Mouse (Mus musculus): ENCODE results near the gene Rgn. TPM values are rescaled to one million over a fixed set of nuclear protein-coding genes. Genes with fewer than 3 reads are reported as not detected.

Gene Rgn
- total and polyA plus RNA-seq, 2 experiments from 2014 or later = 0.10 to 0.74 TPM

- ATAC-seq = no peak
- H3K4me1 ChIP-seq (ENCODE audit: insufficient read depth) = no peaks in the 10 kb centered on the region
- 41% methylated on average over 1 of the region's 1 CpGs for WGBS
- TF ChIP-seq CTCF (IDR thresholded peaks at IDR 0.05; ENCODE audit: low read depth) = no peak
- H3K9me3 ChIP-seq (ENCODE audit: low read length) = no peaks in the 10 kb centered on the region
- no peaks in the 10 kb centered on the region for H3K27me3 ChIP-seq (ENCODE audit: insufficient read depth, low read length)
- H3K36me3 ChIP-seq (ENCODE audit: insufficient read depth) = no peaks in the 10 kb centered on the region
- peak overlapping the region; percentile 58; the same call in 1 of the 2 replicates for H3K4me2 ChIP-seq (ENCODE audit: low read depth)
- no peak overlapping the region for H3K4me3 ChIP-seq (ENCODE audit: low read depth, low read length)
- H3K9ac ChIP-seq = no peak overlapping the region
- no peak overlapping the region for H3K27ac ChIP-seq (ENCODE audit: low read depth, low read length)
- no peak for DNase-seq
Measured at GRCm38 (mm10) chrX:20548880-20549440, 627 bp upstream of the Rgn start.

GRCm38 (mm10) chrX:20552199-20552598 is 2.6 kb downstream of the Rgn start:
- no peak for TF ChIP-seq CTCF (IDR thresholded peaks at IDR 0.05; ENCODE audit: low read depth)
- Histone ChIP-seq H3K36me3 (ENCODE audit: insufficient read depth) (no peaks in the 10 kb centered on the region), H3K27ac (ENCODE audit: low read depth, low read length) (no peak overlapping the region), H3K9ac (no peak overlapping the region), H3K4me2 (ENCODE audit: low read depth) (no peak overlapping the region), H3K27me3 (ENCODE audit: insufficient read depth, low read length) (no peaks in the 10 kb centered on the region), H3K4me3 (ENCODE audit: low read depth, low read length) (no peak overlapping the region), H3K4me1 (ENCODE audit: insufficient read depth) (no peaks in the 10 kb centered on the region), H3K9me3 (ENCODE audit: low read length) (no peaks in the 10 kb centered on the region)
- DNase-seq = no peak
- ATAC-seq = no peak
- WGBS = 77% methylated on average over 2 of the region's 2 CpGs

GRCm38 (mm10) chrX:20561846-20562245 is 12.3 kb downstream of the Rgn start:
- 45% methylated on average over 1 of the region's 1 CpGs for WGBS
- Histone ChIP-seq H3K36me3 (ENCODE audit: insufficient read depth) (no peaks in the 10 kb centered on the region), H3K4me1 (ENCODE audit: insufficient read depth) (no peaks in the 10 kb centered on the region), H3K27me3 (ENCODE audit: insufficient read depth, low read length) (no peaks in the 10 kb centered on the region), H3K27ac (ENCODE audit: low read depth, low read length) (no peak overlapping the region), H3K9ac (no peak overlapping the region), H3K4me3 (ENCODE audit: low read depth, low read length) (no peak overlapping the region), H3K4me2 (ENCODE audit: low read depth) (no peak overlapping the region), H3K9me3 (ENCODE audit: low read length) (no peaks in the 10 kb centered on the region)
- DNase-seq (no peak), ATAC-seq (no peak)
- TF ChIP-seq CTCF (IDR thresholded peaks at IDR 0.05; ENCODE audit: low read depth) = peak; percentile 50

- no peak for TF ChIP-seq CTCF (IDR thresholded peaks at IDR 0.05; ENCODE audit: low read depth)
- no peak overlapping the region for H3K4me2 ChIP-seq (ENCODE audit: low read depth)
- 68% methylated on average over 4 of the region's 4 CpGs for WGBS
- ATAC-seq (no peak), DNase-seq (no peak)
- no peak overlapping the region for H3K27ac ChIP-seq (ENCODE audit: low read depth, low read length)
- H3K9me3 ChIP-seq (ENCODE audit: low read length) = no peaks in the 10 kb centered on the region
- H3K27me3 ChIP-seq (ENCODE audit: insufficient read depth, low read length) = no peaks in the 10 kb centered on the region
- H3K36me3 ChIP-seq (ENCODE audit: insufficient read depth) = no peaks in the 10 kb centered on the region
- H3K9ac ChIP-seq = no peak overlapping the region
- H3K4me1 ChIP-seq (ENCODE audit: insufficient read depth) = no peaks in the 10 kb centered on the region
- H3K4me3 ChIP-seq (ENCODE audit: low read depth, low read length) = no peak overlapping the region
Measured at GRCm38 (mm10) chrX:20563941-20564340, 14.4 kb downstream of the Rgn start.

GRCm38 (mm10) chrX:20571024-20571423 is 21.4 kb downstream of the Rgn start:
- Histone ChIP-seq H3K9ac (no peak overlapping the region), H3K4me3 (ENCODE audit: low read depth, low read length) (no peak overlapping the region), H3K36me3 (ENCODE audit: insufficient read depth) (no peaks in the 10 kb centered on the region), H3K27me3 (ENCODE audit: insufficient read depth, low read length) (no peaks in the 10 kb centered on the region), H3K27ac (ENCODE audit: low read depth, low read length) (no peak overlapping the region), H3K4me2 (ENCODE audit: low read depth) (no peak overlapping the region), H3K9me3 (ENCODE audit: low read length) (no peaks in the 10 kb centered on the region), H3K4me1 (ENCODE audit: insufficient read depth) (no peaks in the 10 kb centered on the region)
- TF ChIP-seq CTCF (IDR thresholded peaks at IDR 0.05; ENCODE audit: low read depth) = no peak
- no peak for DNase-seq
- no peak for ATAC-seq
- 58% methylated on average over 2 of the region's 2 CpGs for WGBS

GRCm38 (mm10) chrX:20572683-20573082 is 23.1 kb downstream of the Rgn start:
- no peak for TF ChIP-seq CTCF (IDR thresholded peaks at IDR 0.05; ENCODE audit: low read depth)
- Histone ChIP-seq H3K36me3 (ENCODE audit: insufficient read depth) (no peaks in the 10 kb centered on the region), H3K4me1 (ENCODE audit: insufficient read depth) (no peaks in the 10 kb centered on the region), H3K27me3 (ENCODE audit: insufficient read depth, low read length) (no peaks in the 10 kb centered on the region), H3K4me2 (ENCODE audit: low read depth) (no peak overlapping the region), H3K27ac (ENCODE audit: low read depth, low read length) (no peak overlapping the region), H3K9me3 (ENCODE audit: low read length) (no peaks in the 10 kb centered on the region), H3K9ac (no peak overlapping the region), H3K4me3 (ENCODE audit: low read depth, low read length) (no peak overlapping the region)
- 77% methylated on average over 9 of the region's 9 CpGs for whole genome bisulfite sequencing
- ATAC-seq (no peak), DNase-seq (peak; percentile 6)

GRCm38 (mm10) chrX:20573927-20574326 is 24.3 kb downstream of the Rgn start:
- no peaks in the 10 kb centered on the region for H3K9me3 ChIP-seq (ENCODE audit: low read length)
- no peak overlapping the region for H3K4me3 ChIP-seq (ENCODE audit: low read depth, low read length)
- no peak for TF ChIP-seq CTCF (IDR thresholded peaks at IDR 0.05; ENCODE audit: low read depth)
- ATAC-seq (no peak), DNase-seq (no peak)
- 86% methylated on average over 4 of the region's 4 CpGs for WGBS
- H3K4me2 ChIP-seq (ENCODE audit: low read depth) = no peak overlapping the region
- no peak overlapping the region for H3K27ac ChIP-seq (ENCODE audit: low read depth, low read length)
- H3K4me1 ChIP-seq (ENCODE audit: insufficient read depth) = no peaks in the 10 kb centered on the region
- no peaks in the 10 kb centered on the region for H3K36me3 ChIP-seq (ENCODE audit: insufficient read depth)
- H3K27me3 ChIP-seq (ENCODE audit: insufficient read depth, low read length) = no peaks in the 10 kb centered on the region
- H3K9ac ChIP-seq = no peak overlapping the region

All from forebrain, postnatal 0 days (tissue).